Mouse (Mus musculus) bone marrow, adult 2 months (tissue): ENCODE results near the gene Cnp. TPM values are rescaled to one million over a fixed set of nuclear protein-coding genes. Genes with fewer than 3 reads are reported as not detected.

Experiments
- H3K27ac ChIP-seq: fragments of 200-500 bp; 2 replicates; pipeline ENCODE4 v1.5.1; 2012; ENCODE audit warnings: low read depth, mild to moderate bottlenecking, control low read depth, inconsistent platforms, low read length; ENCODE audit not compliant: control insufficient read depth, poor library complexity, insufficient read depth
- H3K4me1 ChIP-seq: fragments of 200-500 bp; 2 replicates; pipeline ENCODE4 v1.6.1; 2011; ENCODE audit warnings: low read length; ENCODE audit not compliant: control insufficient read depth, insufficient read depth
- H3K4me3 ChIP-seq: fragments of 200-500 bp; replicated peaks from 2 replicates; pipeline ENCODE3; 2011; ENCODE audit warnings: mild to moderate bottlenecking, low read depth, low read length, control low read depth; ENCODE audit not compliant: control insufficient read depth
- CTCF ChIP-seq: fragments of 200-500 bp; IDR thresholded peaks from 2 replicates; pipeline ENCODE4 v1.5.1; 2011; ENCODE audit warnings: low read length, control low read depth; ENCODE audit not compliant: control insufficient read depth, insufficient read depth
- POLR2A ChIP-seq: fragments of 200-500 bp; IDR thresholded peaks from 2 replicates; pipeline ENCODE4 v1.6.1; 2011; ENCODE audit warnings: low read depth, mild to moderate bottlenecking, control low read depth, low read length, borderline replicate concordance; ENCODE audit not compliant: control insufficient read depth
- WGBS: fragments of 180-500 bp; shearing (Covaris S2); methylation state at CpG from one replicate; pipeline ENCODE4 v1.1.7; 2018; 5-methylcytosine and 5-hydroxymethylcytosine counted together
- polyA plus RNA-seq: library from polyadenylated mRNA; stranded (reverse); fragments of >200 nt; gene quantifications from 2 replicates; pipeline ENCODE4 v1.2.4, GENCODE M21; 2011; ENCODE audit warnings: low replicate concordance; ENCODE audit not compliant: missing spikeins, insufficient read depth, insufficient read length

Gene Cnp
- polyA plus RNA-seq, 1 experiment: 35.7 TPM

- no peak for TF ChIP-seq POLR2A
- TF ChIP-seq CTCF: no peak
- H3K27ac ChIP-seq: no peak overlapping the region
- H3K4me3 ChIP-seq: no peak overlapping the region
- no peaks in the 10 kb centered on the region; the same call in 1 of the 2 replicates for H3K4me1 ChIP-seq
- WGBS: 92% methylated on average over 4 of the region's 4 CpGs
Observed at GRCm38 (mm10) chr11:100617480-100617879, 42.8 kb downstream of the Cnp start.

- Histone ChIP-seq H3K4me3 (peak within 1 kb of the TSS; percentile 92), H3K4me1 (peaks cover 2% of the 10 kb centered on the region; the same call in 1 of the 2 replicates), H3K27ac (peak within 1 kb of the TSS; percentile 76)
- no peak for TF ChIP-seq POLR2A
- WGBS: under 1% methylated on average over 36 of the region's 36 CpGs
Observed at GRCm38 (mm10) chr11:100618761-100619484, 44.2 kb downstream of the Cnp start, which contains the start of gene Nkiras2. TSS of gene Nkiras2 (plus strand) at chr11:100619244.

- WGBS: under 1% methylated on average over 40 of the region's 40 CpGs
- H3K27ac ChIP-seq: peak overlapping the region; percentile 76
- H3K4me3 ChIP-seq: peak overlapping the region; percentile 92
- no peak; the same call in 1 of the 2 replicates for TF ChIP-seq CTCF
- peak; percentile 92 for TF ChIP-seq POLR2A
- H3K4me1 ChIP-seq: peaks cover 2% of the 10 kb centered on the region; the same call in 1 of the 2 replicates
Observed at GRCm38 (mm10) chr11:100619485-100619975, 44.8 kb downstream of the Cnp start.

- no peak for TF ChIP-seq POLR2A
- no peak for TF ChIP-seq CTCF
- Histone ChIP-seq H3K4me1 (peaks cover 2% of the 10 kb centered on the region; the same call in 1 of the 2 replicates), H3K4me3 (peak within 1 kb of the TSS; percentile 92), H3K27ac (peak within 1 kb of the TSS; percentile 76)
- WGBS: 18% methylated on average over 11 of the region's 11 CpGs
Observed at GRCm38 (mm10) chr11:100619982-100620381, 45.3 kb downstream of the Cnp start, which contains the start of gene Dnajc7. TSS of gene Dnajc7 (minus strand) at chr11:100620168.

GRCm38 (mm10) chr11:100622714-100623113 lies 48.0 kb downstream of the Cnp start:
- Histone ChIP-seq H3K4me1 (peaks cover 8% of the 10 kb centered on the region), H3K4me3 (peak overlapping the region; percentile 90), H3K27ac (peak overlapping the region; percentile 85)
- under 1% methylated on average over 24 of the region's 24 CpGs for WGBS
- TF ChIP-seq CTCF (peak; percentile 87), POLR2A (peak; percentile 84; the same call in 1 of the 2 replicates)

GRCm38 (mm10) chr11:100623867-100624266 lies 49.2 kb downstream of the Cnp start:
- Histone ChIP-seq H3K4me1 (peaks cover 8% of the 10 kb centered on the region), H3K27ac (0 out of 2 replicates have a peak overlapping the region, but pooled peaks have one; percentile 0)

GRCm38 (mm10) chr11:100625754-100626700 lies 51.3 kb downstream of the Cnp start:
- TF ChIP-seq CTCF (no peak), POLR2A (no peak)
- H3K27ac ChIP-seq: peak overlapping the region; percentile 95
- peaks cover 8% of the 10 kb centered on the region for H3K4me1 ChIP-seq
- no peak overlapping the region for H3K4me3 ChIP-seq
- 87% methylated on average over 23 of the region's 23 CpGs for WGBS

More at GRCm38 (mm10) chr11:100623867-100624266, 49.2 kb downstream of the Cnp start:
- TF ChIP-seq CTCF: no peak
- TF ChIP-seq POLR2A: no peak
- peak overlapping the region; percentile 10 for H3K4me3 ChIP-seq
- WGBS: 52% methylated on average over 5 of the region's 5 CpGs
